Mouse (Mus musculus) megakaryocyte, embryonic 14.5 days (primary cell): ENCODE data around the gene Alg9.

Source experiments
- FLI1 ChIP-seq: IDR thresholded peaks from 2 replicates; pipeline ENCODE4 v1.6.1; 2012; ENCODE audit warnings: low read length, inconsistent platforms, mixed read lengths
- GATA1 ChIP-seq: IDR thresholded peaks from 3 replicates; pipeline ENCODE4 v1.6.1; 2012; ENCODE audit warnings: mixed read lengths, low read length, inconsistent platforms, borderline replicate concordance

GRCm38 (mm10) chr9:50873210-50873609 lies 98.4 kb downstream of the Alg9 start:
- TF ChIP-seq GATA1 (no peak), FLI1 (no peak)
